Mouse (Mus musculus) hindbrain, embryonic 14.5 days (tissue): ENCODE measurements around the gene Trpt1. TPM values are rescaled to one million over a fixed set of nuclear protein-coding genes. Genes with fewer than 3 reads are reported as not detected.

Experiments used
- ATAC-seq: fragments of 200-750 bp; cut with Nextera tagmentation; 2 replicates; pipeline ENCODE4 v1.8.0; 2017; ENCODE audit warnings: moderate number of reproducible peaks, mild to moderate bottlenecking, moderate TSS enrichment, moderate library complexity; ENCODE audit not compliant: low FRiP score
- DNase-seq: peaks from one replicate; pipeline ENCODE4 v3.0.0-alpha.2; 2015; ENCODE audit warnings: low spot score
- H3K27ac ChIP-seq: fragments of 300-500 bp; sonication (generic); 2 replicates; pipeline ENCODE4 v1.5.1; 2014; ENCODE audit warnings: mild to moderate bottlenecking, moderate library complexity
- H3K27me3 ChIP-seq: fragments of 300-500 bp; sonication (generic); 2 replicates; pipeline ENCODE4 v1.6.1; 2014; ENCODE audit warnings: mild to moderate bottlenecking, low read length, mixed read lengths; ENCODE audit not compliant: control insufficient read depth, insufficient read depth
- H3K36me3 ChIP-seq: fragments of 300-500 bp; sonication (generic); replicated peaks from 2 replicates; pipeline ENCODE4 v1.6.1; 2014; ENCODE audit not compliant: control insufficient read depth, insufficient read depth
- H3K4me1 ChIP-seq: fragments of 300-500 bp; sonication (generic); replicated peaks from 2 replicates; pipeline ENCODE4 v1.6.1; 2014; ENCODE audit warnings: antibody characterized with exemption, low read length, mixed read lengths; ENCODE audit not compliant: control insufficient read depth, insufficient read depth
- H3K4me2 ChIP-seq: fragments of 300-500 bp; sonication (generic); replicated peaks from 2 replicates; pipeline ENCODE4 v1.6.1; 2014; ENCODE audit warnings: mild to moderate bottlenecking, moderate library complexity
- H3K4me3 ChIP-seq: fragments of 300-500 bp; sonication (generic); replicated peaks from 2 replicates; pipeline ENCODE4 v1.5.1; 2014; ENCODE audit warnings: mild to moderate bottlenecking, low read length
- H3K9ac ChIP-seq: fragments of 300-500 bp; sonication (generic); 2 replicates; pipeline ENCODE4 v1.6.1; 2014
- H3K9me3 ChIP-seq: fragments of 300-500 bp; sonication (generic); 2 replicates; pipeline ENCODE4 v1.6.1; 2016; ENCODE audit warnings: low read length; ENCODE audit not compliant: control insufficient read depth
- WGBS: fragments of 180-500 bp; shearing (Covaris S2); extraction: QIAGEN DNeasy Blood & Tissue Kit; methylation state at CpG from one replicate; pipeline ENCODE4 v1.1.7; 2014; 5-methylcytosine and 5-hydroxymethylcytosine counted together
- polyA plus RNA-seq: library from polyadenylated mRNA; unstranded; fragments of >200 nt; fragmentation: Nextera tagmentation; extraction: Ambion mirVana; gene quantifications from 2 replicates; pipeline ENCODE4 v1.2.1, GENCODE M21; 2014

Trpt1 gene
- polyA plus RNA-seq, 1 experiment from 2014 or later, result 17.8 TPM

DNA sequence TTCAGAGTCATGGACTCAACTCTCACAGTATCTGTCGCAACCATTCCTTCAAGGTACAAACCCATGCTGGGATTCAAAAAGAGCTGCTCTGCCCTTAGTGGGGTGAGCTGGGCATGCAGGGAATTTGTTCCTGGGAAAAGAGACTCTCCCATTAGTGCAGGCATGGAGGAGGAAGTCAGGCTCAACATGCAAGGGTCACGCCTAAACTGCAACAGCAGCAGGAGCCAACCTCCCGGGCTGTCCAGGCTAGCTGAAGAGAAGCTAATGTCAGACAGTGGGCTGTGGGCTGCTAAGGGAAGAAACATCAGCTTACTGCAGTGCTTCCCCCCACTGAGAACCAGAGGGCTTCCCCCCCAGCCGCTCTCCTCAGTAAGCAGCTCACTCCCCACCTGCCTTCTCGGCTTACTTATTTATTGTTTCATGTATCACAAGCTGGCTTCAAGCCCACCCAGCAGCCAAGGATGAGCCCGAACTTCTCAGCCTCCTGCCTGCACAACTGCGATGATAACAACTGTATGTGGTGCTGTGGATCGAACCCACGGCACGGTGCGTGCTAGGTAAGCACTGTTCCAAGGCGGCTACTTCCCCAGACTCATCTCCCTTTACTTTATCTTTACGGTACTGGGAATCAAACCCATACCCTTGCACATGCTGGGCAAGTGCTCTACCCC, 23.5 kb upstream of the Trpt1 start:
- no peaks in the 10 kb centered on the region for H3K9me3 ChIP-seq
- H3K36me3 ChIP-seq, result peaks cover 8% of the 10 kb centered on the region
- H3K4me2 ChIP-seq, result no peak overlapping the region
- H3K4me1 ChIP-seq, result peaks cover 17% of the 10 kb centered on the region
- no peak overlapping the region for H3K4me3 ChIP-seq
- no peak overlapping the region for H3K27ac ChIP-seq
- no peak overlapping the region for H3K9ac ChIP-seq
- no peak for DNase-seq
- WGBS, result 80% methylated on average over 13 of the region's 13 CpGs
- H3K27me3 ChIP-seq, result peaks cover 23% of the 10 kb centered on the region
- ATAC-seq, result no peak

DNA sequence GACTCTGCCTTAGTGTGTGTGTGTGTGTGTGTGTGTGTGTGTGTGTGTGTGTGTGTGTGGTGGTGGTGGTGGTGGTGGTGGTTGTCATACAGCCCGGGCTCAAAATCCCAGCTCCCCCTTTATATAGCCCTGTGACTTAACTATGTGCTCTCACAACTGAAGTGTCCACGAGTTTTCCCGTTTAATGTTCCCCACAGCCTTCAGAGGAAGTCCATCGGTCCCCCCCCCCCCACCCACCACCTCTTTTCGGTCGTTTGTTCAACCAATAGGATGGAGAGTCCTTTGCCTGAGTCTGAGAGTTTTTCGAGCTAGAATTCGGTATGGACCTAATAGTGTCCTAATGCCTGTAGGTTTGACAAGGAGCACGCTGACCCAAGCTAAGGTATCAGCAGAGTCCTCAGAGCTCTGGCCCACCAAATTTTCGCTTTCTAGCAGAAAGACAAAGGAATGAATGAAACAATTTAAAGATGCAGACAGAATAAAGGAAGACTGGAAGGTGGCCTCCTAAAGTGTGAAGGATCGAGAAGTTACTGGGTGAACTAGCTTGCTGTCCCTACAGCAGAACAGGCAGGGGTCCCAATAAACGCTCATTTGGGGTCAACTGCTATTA, 22.2 kb upstream of the Trpt1 start:
- peaks cover 20% of the 10 kb centered on the region for H3K27me3 ChIP-seq
- WGBS, result 35% methylated on average over 12 of the region's 12 CpGs
- peaks cover 21% of the 10 kb centered on the region for H3K36me3 ChIP-seq
- ATAC-seq (no peak), DNase-seq (no peak)
- no peaks in the 10 kb centered on the region for H3K9me3 ChIP-seq
- H3K27ac ChIP-seq, result 0 out of 2 replicates have a peak overlapping the region, but pooled peaks have one; percentile 95
- H3K4me1 ChIP-seq, result peaks cover 22% of the 10 kb centered on the region
- H3K4me2 ChIP-seq, result peak overlapping the region; percentile 81
- peak overlapping the region; percentile 80 for H3K9ac ChIP-seq
- peak overlapping the region; percentile 66 for H3K4me3 ChIP-seq

DNA sequence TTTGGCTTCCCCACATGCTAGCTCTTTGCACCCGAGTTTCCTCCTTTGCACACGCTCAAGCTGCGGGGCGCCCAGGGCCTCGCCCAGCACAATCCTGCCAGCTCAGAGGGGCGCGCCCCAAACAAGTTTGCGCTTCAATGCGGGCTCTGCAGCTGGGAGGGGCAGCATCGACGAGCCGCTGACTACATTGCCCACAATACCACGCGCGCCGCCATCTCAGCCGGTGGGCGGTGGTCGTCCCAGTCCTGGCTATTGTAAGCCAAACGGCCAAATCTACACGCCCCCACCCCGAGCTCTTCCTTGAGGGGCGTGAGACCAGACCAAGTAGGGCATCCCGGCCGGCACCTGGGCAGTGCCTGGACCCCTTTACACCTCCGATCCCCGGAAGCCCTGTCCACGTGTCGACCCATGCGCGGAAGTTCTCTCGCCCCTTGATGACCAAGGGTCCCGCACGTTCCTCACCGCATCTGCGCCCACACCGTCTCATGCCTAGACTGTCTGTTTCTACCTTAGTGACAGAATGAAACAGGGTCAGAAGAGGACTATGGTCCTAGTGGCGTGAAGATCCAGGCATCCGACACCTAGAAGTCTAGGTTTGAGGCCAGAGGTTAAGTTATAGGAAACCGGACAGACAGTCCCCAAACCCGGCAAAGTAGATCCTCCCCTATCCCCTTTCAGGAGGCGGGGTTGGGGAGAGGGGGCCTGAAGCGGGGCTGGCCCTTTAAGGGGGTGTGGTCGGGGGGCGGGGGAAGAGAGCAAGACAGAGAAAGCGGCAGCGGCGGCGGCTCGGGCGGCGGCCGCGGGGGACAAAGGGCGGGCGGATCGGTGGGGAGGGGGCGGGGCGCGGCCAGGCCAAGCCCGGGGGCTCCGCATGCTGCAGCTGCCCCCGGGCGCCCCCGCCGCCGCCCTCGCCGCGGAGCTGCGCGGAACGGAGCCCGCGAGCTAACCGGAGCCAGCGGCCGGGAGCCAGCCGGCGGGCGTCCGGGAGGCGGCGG, 21.4 kb upstream of the Trpt1 start, which contains the start of gene Ppp1r14b:
TSS of gene Ppp1r14b (plus strand) at position 758 of the 995 bp plus-strand sequence.
- peak; percentile 61 for ATAC-seq
- H3K27ac ChIP-seq, result peak within 1 kb of the TSS; percentile 95
- peaks cover 22% of the 10 kb centered on the region for H3K36me3 ChIP-seq
- peaks cover 30% of the 10 kb centered on the region for H3K4me1 ChIP-seq
- peak; percentile 79 for DNase-seq
- H3K4me3 ChIP-seq, result peak within 1 kb of the TSS; percentile 66
- H3K9ac ChIP-seq, result peak within 1 kb of the TSS; percentile 80
- under 1% methylated on average over 75 of the region's 84 CpGs for WGBS
- peak within 1 kb of the TSS; percentile 81 for H3K4me2 ChIP-seq
- H3K27me3 ChIP-seq, result peaks cover 11% of the 10 kb centered on the region
- H3K9me3 ChIP-seq, result no peaks in the 10 kb centered on the region

DNA sequence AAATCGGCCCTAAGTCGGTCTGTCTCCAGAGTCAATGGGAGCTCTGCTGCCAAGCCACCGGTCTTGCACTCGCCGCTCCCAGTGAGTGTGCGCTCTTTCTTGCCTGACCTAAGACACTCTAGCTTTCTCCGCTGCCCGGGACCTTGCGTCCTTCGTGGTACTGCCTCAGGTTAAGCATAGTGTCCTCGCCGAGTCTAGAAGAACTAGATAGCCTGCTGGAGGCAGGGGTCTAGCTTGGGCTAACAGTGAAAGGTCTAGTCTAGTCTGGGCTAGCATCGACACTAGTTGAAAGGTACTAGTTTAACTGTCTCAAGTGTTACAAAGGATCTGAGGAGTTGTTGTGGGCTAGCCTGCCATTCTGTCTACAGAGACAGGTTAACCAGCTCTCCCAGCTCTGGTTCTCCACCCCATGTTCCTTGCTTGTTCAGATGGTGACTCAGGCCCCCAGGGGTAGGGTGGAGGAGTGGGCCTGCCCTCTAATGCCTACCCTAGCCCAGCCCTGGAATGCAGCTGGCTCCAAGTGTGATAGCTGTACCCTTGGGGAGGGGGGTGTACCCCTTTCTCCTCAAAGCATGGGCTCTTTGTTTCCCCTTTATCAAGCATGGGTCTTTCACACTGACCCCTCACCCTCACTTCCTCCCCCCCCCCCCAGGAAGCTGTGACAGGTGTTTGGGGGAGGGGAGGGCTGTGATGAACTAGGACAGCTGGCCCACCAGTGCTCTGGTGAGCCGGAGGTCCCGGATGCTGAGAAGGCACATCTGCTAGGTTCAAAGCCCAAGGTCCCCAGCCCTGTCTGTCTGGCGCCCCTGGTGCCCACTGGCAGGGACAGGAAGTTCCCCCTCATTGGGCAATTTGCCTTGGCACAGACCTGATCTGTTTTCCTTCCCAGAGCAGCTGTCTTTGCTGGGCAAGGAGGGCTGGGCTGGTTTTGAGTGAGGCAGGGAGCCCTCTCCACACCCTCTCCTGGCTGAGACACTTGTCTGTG, 20.1 kb upstream of the Trpt1 start, which contains the start of gene Plcb3:
TSS of gene Plcb3 (minus strand) at position 934 of the 985 bp plus-strand sequence.
- Histone ChIP-seq H3K27me3 (no peaks in the 10 kb centered on the region), H3K9ac (peak within 1 kb of the TSS; percentile 80), H3K27ac (peak within 1 kb of the TSS; percentile 95), H3K9me3 (no peaks in the 10 kb centered on the region), H3K4me2 (peak within 1 kb of the TSS; percentile 81), H3K36me3 (peaks cover 22% of the 10 kb centered on the region), H3K4me3 (peak within 1 kb of the TSS; percentile 66), H3K4me1 (peaks cover 23% of the 10 kb centered on the region)
- WGBS, result 0% methylated on average over 16 of the region's 16 CpGs
- DNase-seq, result peak; percentile 77
- ATAC-seq, result no peak

DNA sequence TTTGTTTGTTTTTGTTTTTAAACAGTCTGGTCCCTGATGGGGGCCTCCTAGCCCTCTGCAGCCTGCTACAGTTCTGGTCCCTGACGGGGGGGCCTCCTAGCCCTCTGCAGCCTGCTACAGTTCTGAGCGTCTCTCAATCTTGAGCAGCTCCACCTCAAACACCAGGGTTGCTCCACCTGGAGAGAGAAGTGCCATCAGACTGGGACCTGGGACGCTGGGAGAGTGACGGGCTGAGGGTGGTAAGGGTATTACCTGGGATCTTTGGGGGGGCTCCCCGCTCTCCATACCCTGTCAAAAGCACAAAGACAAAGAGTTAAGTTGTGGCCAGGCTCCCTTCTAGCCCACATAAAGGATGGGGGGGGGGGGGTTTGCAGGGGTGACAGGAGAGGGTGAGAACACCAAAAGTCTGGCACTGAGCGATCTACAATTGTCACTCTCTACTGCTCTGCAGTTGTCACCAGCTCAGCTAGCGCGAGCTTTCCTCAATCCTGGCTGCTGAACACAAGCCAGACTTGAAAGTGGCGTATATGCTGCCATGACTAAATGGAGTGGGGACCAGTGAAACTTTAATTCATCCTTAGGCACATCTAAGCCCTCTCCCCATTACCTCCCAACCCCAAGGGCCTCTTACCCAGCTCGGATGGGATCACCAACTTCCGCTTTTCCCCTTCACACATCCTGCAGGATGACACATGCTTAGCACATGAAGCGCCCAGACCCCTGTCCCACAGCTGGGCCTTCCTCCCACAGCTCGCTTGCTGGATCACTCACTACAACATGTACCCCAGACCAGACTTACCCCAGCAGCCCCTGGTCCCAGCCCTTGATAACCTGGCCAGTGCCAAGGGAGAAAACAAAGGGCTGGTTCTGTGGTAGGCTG, 17.9 kb upstream of the Trpt1 start:
- 84% methylated on average over 13 of the region's 13 CpGs for WGBS
- Histone ChIP-seq H3K4me3 (peak overlapping the region; percentile 51), H3K27me3 (no peaks in the 10 kb centered on the region)

DNA sequence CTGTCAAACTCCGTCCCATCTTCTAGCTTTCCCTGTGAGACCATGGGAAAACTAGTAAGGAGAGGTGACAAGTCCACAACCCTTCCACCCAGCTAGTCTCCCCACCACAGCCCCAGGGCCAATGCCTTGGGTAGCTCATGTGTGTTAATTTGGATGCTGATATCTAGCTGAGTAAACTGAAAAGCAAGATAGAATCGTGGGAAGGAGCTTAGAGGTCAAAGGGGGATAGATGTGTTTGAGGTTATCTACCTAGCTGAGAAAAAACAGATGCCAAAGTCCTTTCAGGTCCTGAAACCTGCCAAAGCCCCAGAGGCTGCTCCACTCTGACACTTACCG, 17.3 kb upstream of the Trpt1 start:
- Histone ChIP-seq H3K4me2 (peak overlapping the region; percentile 63), H3K27ac (no peak overlapping the region), H3K4me1 (peaks cover 26% of the 10 kb centered on the region), H3K9ac (peak overlapping the region; percentile 62), H3K9me3 (no peaks in the 10 kb centered on the region), H3K4me3 (peak overlapping the region; percentile 51), H3K27me3 (no peaks in the 10 kb centered on the region), H3K36me3 (peaks cover 34% of the 10 kb centered on the region)
- ATAC-seq (no peak), DNase-seq (no peak)
- WGBS, result 48% methylated on average over 3 of the region's 3 CpGs

More for the DNA sequence above, 17.9 kb upstream of the Trpt1 start:
- Histone ChIP-seq H3K36me3 (peaks cover 31% of the 10 kb centered on the region), H3K27ac (no peak overlapping the region), H3K9me3 (no peaks in the 10 kb centered on the region), H3K9ac (peak overlapping the region; percentile 62), H3K4me2 (peak overlapping the region; percentile 63), H3K4me1 (peaks cover 26% of the 10 kb centered on the region)
- ATAC-seq (no peak), DNase-seq (no peak)

DNA sequence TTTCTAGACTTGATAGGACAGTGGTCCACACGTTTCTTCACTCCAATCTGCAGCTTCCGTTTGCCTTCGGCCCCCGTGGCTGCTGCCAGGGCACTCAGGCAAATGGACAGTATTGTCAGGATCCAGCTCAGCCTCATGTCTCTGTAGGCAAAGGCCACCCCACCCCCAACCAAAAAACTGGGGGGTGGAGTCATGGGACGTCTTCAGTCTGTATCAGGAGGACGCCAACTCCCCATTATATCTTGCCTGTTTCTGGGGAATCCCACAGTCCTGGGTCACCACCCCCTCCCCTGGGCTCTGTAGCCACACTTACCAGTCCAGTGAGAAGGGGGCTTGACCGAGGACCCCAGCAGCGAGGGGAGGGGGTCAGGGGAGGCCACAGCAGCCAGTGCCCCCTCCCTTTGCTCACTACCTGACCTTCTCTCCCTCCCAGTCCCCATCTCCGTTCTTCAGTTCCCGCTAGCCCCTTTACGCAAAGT, 16.9 kb upstream of the Trpt1 start:
- Histone ChIP-seq H3K27ac (peak overlapping the region; percentile 93), H3K9ac (peak overlapping the region; percentile 62), H3K4me1 (peaks cover 26% of the 10 kb centered on the region), H3K36me3 (peaks cover 39% of the 10 kb centered on the region), H3K4me3 (peak overlapping the region; percentile 51), H3K4me2 (peak overlapping the region; percentile 63), H3K27me3 (no peaks in the 10 kb centered on the region), H3K9me3 (no peaks in the 10 kb centered on the region)
- 8% methylated on average over 11 of the region's 11 CpGs for WGBS
- no peak for DNase-seq
- no peak for ATAC-seq
